Mouse (Mus musculus) small intestine, adult 2 months (tissue): ENCODE data around the gene Ager. TPM values are rescaled to one million over a fixed set of nuclear protein-coding genes. Genes with fewer than 3 reads are reported as not detected.

Experiments
- H3K27ac ChIP-seq: fragments of 200-500 bp; 2 replicates; pipeline ENCODE4 v1.5.1; 2012; ENCODE audit warnings: low read depth, low read length, control low read depth, inconsistent platforms; ENCODE audit not compliant: insufficient read depth
- H3K27me3 ChIP-seq: fragments of 200-500 bp; 2 replicates; pipeline ENCODE4 v1.6.1; 2012; ENCODE audit warnings: mild to moderate bottlenecking, moderate library complexity, low read length, inconsistent platforms; ENCODE audit not compliant: control insufficient read depth, insufficient read depth
- H3K36me3 ChIP-seq: fragments of 200-500 bp; 2 replicates; pipeline ENCODE4 v1.6.1; 2012; ENCODE audit warnings: mild to moderate bottlenecking, low read length, control low read depth, inconsistent platforms; ENCODE audit not compliant: control insufficient read depth, insufficient read depth
- H3K4me1 ChIP-seq: fragments of 200-500 bp; 2 replicates; pipeline ENCODE4 v1.6.1; 2012; ENCODE audit warnings: low read length, inconsistent platforms, mixed read lengths; ENCODE audit not compliant: control insufficient read depth, insufficient read depth, insufficient read length
- H3K4me3 ChIP-seq: fragments of 200-500 bp; 2 replicates; pipeline ENCODE4 v1.5.1; 2012; ENCODE audit warnings: low read depth, mild to moderate bottlenecking, control low read depth, inconsistent platforms, low read length, moderate library complexity
- CTCF ChIP-seq: fragments of 200-500 bp; IDR thresholded peaks from 2 replicates; pipeline ENCODE4 v1.5.1; 2012; ENCODE audit warnings: low read depth, mild to moderate bottlenecking, control low read depth, inconsistent platforms, low read length, moderate library complexity, mixed read lengths; ENCODE audit not compliant: insufficient replicate concordance, insufficient read length; ENCODE audit errors: extremely low read depth
- POLR2A ChIP-seq: fragments of 200-500 bp; IDR thresholded peaks from 2 replicates; pipeline ENCODE4 v1.6.1; 2012; ENCODE audit warnings: low read depth, mild to moderate bottlenecking, control low read depth, inconsistent platforms, low read length, moderate library complexity
- WGBS: fragments of 180-500 bp; shearing (Covaris S2); methylation state at CpG from one replicate; pipeline ENCODE4 v1.1.7; 2018; 5-methylcytosine and 5-hydroxymethylcytosine counted together
- polyA plus RNA-seq: library from polyadenylated mRNA; depleted of rRNA; stranded (reverse); fragments of >200 nt; gene quantifications from 2 replicates; pipeline ENCODE4 v1.2.3, GENCODE M21; 2012; rRNA removed

The Ager gene
- polyA plus RNA-seq, 1 experiment = 1.7 TPM

DNA sequence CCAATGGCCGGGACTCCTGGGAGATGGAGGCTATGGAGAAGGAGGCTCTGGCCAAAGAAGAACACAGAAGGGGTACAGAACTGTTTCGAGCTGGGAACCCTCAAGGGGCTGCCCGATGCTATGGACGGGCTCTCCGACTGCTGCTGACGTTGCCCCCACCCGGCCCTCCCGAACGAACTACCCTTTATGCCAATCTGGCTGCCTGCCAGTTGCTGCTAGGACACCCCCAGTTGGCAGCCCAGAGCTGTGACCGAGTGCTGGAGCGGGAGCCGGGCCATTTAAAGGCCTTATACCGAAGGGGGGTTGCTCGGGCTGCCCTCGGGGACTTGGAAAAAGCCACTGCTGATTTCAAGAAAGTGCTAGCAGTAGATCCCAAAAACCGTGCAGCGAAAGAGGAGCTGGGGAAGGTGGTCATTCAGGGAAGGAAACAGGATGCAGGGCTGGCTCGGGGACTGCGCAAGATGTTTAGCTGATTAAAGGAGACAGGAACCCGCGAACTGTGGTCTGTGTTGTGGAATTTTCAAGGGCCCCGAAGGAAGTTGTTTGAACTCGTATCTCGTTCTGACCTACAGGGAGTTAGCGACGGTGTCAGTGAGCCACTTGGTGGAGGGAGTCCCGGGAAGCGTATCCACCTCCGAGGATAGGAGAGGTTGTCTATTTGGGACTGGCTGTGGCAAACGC is 48.3 kb downstream of the Ager start:
- Histone ChIP-seq H3K4me1 (peaks cover 8% of the 10 kb centered on the region; the same call in 1 of the 2 replicates), H3K27ac (no peak overlapping the region), H3K27me3 (no peaks in the 10 kb centered on the region), H3K36me3 (peaks cover 7% of the 10 kb centered on the region), H3K4me3 (no peak overlapping the region)
- 82% methylated on average over 30 of the region's 30 CpGs for whole genome bisulfite sequencing
- TF ChIP-seq CTCF = no peak
- TF ChIP-seq POLR2A = no peak

DNA sequence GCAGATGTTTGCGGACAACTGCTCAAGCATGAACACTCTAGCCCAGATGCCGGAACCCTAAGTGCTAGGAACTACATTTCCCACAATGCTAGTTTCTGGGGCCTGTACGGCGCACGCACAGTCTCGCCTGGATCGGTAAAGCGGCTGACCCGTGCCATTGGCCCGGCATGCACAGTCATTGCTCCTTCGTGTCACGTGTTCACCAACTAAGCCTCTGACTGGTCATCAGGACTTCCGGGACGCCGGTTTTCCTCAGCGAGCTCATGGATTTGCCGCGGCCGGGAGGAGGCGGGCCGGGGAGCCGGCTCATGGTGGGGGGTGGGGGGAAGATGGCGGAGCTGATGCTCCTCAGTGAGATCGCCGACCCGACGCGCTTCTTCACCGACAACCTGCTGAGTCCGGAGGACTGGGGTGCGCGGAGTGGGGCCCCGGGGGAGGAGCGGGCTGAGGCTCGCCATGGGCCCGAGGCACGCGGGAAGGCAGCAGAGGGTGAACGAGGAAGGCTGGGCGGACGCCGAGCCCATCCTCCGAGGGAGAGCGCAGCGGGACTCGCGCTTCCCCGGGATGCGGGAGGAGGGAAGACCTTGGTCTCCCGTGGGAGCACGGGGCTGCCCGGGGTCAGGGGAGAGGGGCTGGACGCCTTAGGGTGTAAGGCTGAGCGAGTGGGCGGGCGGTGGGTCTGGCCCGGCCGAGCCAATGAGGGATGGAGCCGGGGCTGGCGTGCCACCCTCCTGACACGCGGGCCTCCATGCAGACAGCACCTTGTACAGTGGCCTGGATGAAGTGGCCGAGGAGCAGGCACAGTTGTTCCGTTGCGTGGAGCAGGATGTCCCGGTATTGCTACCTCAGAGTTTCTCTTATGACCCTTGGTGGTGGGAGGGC is 49.5 kb downstream of the Ager start, which contains the start of gene Atf6b:
Atf6b (plus strand) TSS at position 241 of the 882 bp plus-strand sequence.
- Histone ChIP-seq H3K27ac (no peak within 1 kb of the TSS; the same call in 1 of the 2 replicates), H3K27me3 (no peaks in the 10 kb centered on the region), H3K4me1 (peaks cover 8% of the 10 kb centered on the region), H3K36me3 (peaks cover 18% of the 10 kb centered on the region), H3K4me3 (peak within 1 kb of the TSS; percentile 88)
- WGBS = under 1% methylated on average over 65 of the region's 66 CpGs
- TF ChIP-seq CTCF (no peak), POLR2A (peak; percentile 70; the same call in 1 of the 2 replicates)

DNA sequence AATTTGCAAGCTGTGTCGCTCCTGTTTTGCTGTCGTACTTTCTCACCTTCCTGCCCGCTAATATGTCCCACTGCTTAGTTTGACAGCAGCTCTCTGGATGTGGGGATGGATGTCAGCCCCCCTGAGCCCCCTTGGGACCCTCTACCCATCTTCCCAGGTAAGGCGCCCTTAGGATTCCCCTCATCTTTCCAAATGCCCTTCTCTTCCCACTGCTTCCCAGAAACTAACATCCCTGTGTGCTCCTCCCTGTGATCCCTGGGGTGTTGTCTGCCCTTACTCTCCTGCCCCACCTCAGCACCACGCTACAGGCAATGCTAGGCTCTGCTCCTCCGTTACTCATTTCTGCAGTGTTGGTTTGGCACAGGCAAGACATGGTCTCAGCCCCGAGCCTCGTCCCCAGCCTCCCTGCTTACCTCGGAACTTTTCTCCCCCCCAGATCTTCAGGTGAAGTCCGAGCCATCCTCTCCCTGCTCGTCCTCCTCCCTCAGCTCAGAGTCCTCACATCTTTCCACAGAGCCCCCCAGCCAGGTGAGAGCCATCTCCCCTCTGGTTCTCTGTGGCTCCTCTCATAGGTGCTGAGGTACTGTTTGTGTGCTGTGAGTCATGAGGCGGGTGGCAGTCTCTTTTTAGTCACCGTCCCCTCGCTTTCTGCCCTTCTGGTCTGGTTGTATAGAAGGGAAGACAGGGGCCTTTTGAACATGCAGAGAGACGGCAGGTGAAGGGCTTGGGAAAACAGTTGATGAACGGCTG is 50.7 kb downstream of the Ager start:
- Histone ChIP-seq H3K4me3 (peak overlapping the region; percentile 4; the same call in 1 of the 2 replicates), H3K27me3 (no peaks in the 10 kb centered on the region), H3K4me1 (peaks cover 8% of the 10 kb centered on the region), H3K36me3 (peaks cover 26% of the 10 kb centered on the region), H3K27ac (no peak overlapping the region)
- no peak for TF ChIP-seq CTCF
- TF ChIP-seq POLR2A = no peak
- 85% methylated on average over 16 of the region's 16 CpGs for WGBS

DNA sequence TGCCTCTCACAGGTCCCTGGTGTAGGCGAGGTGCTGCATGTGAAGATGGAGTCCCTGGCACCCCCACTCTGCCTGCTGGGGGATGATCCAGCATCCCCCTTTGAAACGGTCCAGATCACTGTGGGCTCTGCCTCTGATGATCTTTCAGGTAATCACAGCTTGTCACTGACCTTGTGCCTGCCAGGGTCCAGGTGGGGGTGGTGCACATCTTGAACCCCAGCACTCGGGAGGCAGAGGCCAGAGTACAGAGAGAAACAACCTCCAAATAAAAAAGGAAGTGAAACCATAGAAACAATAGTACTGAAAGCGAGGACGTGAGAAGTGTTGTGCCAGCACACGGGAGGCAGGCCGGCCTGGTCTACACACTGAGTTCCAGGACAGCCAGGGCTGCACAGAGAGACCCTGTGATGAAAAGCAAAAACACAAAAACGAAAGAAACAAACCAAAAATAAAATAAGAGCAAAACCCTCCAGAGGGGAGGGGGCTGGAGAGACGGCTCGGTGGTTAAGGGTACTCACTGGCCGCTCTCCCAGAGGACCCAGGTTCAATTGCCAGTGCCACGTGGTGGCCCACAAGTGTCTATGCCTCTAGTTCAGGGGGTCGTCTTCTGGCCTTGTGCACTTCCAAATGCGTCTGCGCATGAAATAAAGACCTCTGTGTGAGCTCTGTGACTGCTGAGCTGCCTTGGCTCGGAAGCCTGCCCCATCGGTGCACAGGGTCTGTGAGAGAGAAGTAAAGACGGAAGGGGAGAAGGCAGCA is 51.6 kb downstream of the Ager start:
- TF ChIP-seq CTCF (no peak), POLR2A (no peak)
- WGBS = 84% methylated on average over 18 of the region's 18 CpGs
- H3K36me3 ChIP-seq = peaks cover 30% of the 10 kb centered on the region
- H3K4me1 ChIP-seq = peaks cover 8% of the 10 kb centered on the region
- no peaks in the 10 kb centered on the region for H3K27me3 ChIP-seq
- H3K4me3 ChIP-seq = no peak overlapping the region
- no peak overlapping the region for H3K27ac ChIP-seq

Other genes with a start within 250 kb of the Ager start
- 43.4 and 105 TPM in 2 replicates for gene Btnl2, start 243.0 kb upstream of the Ager start, polyA plus RNA-seq
- 78.7 and 178 TPM in 2 replicates for gene Btnl1, start 220.7 kb upstream of the Ager start, polyA plus RNA-seq
- gene BC051142, start 199.0 kb upstream of the Ager start, polyA plus RNA-seq = not detected in 2 replicates
- 19.3 and 61.4 TPM in 2 replicates for gene Btnl4, start 120.5 kb upstream of the Ager start, polyA plus RNA-seq
- 33.4 and 104 TPM in 2 replicates for gene Btnl6, start 80.5 kb upstream of the Ager start, polyA plus RNA-seq
- 12.1 and 16.7 TPM in 2 replicates for gene Notch4, start 33.6 kb upstream of the Ager start, polyA plus RNA-seq
- 3.5 and 8.1 TPM in 2 replicates for gene Gpsm3, start 8.1 kb upstream of the Ager start, polyA plus RNA-seq
- 16.1 and 32.2 TPM in 2 replicates for gene Pbx2, start 6.6 kb upstream of the Ager start, polyA plus RNA-seq
- gene Rnf5, start 5.8 kb downstream of the Ager start, polyA plus RNA-seq = 66.7 and 147 TPM in 2 replicates
- 210 and 330 TPM in 2 replicates for gene Agpat1, start 6.4 kb downstream of the Ager start, polyA plus RNA-seq
- gene Egfl8, start 18.1 kb downstream of the Ager start, polyA plus RNA-seq = 1.8 and 2.3 TPM in 2 replicates
- 17.3 and 22.0 TPM in 2 replicates for gene Ppt2, start 30.6 kb downstream of the Ager start, polyA plus RNA-seq
- gene Prrt1, start 31.7 kb downstream of the Ager start, polyA plus RNA-seq = 5.5 and 8.0 TPM in 2 replicates
- gene Fkbpl, start 46.9 kb downstream of the Ager start, polyA plus RNA-seq = 2.5 and 9.3 TPM in 2 replicates
- 26.6 and 48.0 TPM in 2 replicates for gene Atf6b, start 49.3 kb downstream of the Ager start, polyA plus RNA-seq
- gene Tnxb, start 72.7 kb downstream of the Ager start, polyA plus RNA-seq = 12.1 and 12.5 TPM in 2 replicates
- gene C4b, start 146.0 kb downstream of the Ager start, polyA plus RNA-seq = 16.8 and 17.2 TPM in 2 replicates
- 0.18 and 0.67 TPM in 2 replicates for gene Cyp21a1, start 206.7 kb downstream of the Ager start, polyA plus RNA-seq
- 28.6 and 56.3 TPM in 2 replicates for gene Stk19, start 239.1 kb downstream of the Ager start, polyA plus RNA-seq
- gene Dxo, start 239.2 kb downstream of the Ager start, polyA plus RNA-seq = 31.5 and 51.8 TPM in 2 replicates